Mouse (Mus musculus): Measurements from ENCODE around the gene Nav1. TPM values are rescaled to one million over a fixed set of nuclear protein-coding genes. Genes with fewer than 3 reads are reported as not detected.

The Nav1 gene
- total RNA-seq, 2 experiments from 2014 or later = 33.0 to 36.0 TPM

DNA sequence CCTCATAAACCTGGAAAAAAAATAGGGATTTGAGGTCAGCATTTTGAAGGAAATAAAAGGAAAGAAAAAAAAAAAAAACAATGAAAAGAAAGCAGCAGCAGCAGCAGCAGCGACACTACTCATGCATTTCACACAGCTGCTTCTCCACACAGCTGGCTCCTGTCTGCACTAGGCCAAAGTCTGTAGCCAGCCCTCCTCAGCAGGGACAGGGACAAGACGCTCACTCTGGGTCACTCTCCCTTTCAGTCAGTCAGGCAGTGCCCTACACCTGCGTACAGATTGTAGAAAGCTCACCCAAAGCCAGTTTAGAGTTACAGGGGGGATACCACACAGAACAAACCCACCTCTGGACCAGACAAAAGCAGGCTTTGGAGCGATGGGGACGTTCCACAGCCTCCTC lies 149.2 kb downstream of the Nav1 start:
- DNase-seq (ENCODE audit: low spot score in 2 of 2) = no peak

DNA sequence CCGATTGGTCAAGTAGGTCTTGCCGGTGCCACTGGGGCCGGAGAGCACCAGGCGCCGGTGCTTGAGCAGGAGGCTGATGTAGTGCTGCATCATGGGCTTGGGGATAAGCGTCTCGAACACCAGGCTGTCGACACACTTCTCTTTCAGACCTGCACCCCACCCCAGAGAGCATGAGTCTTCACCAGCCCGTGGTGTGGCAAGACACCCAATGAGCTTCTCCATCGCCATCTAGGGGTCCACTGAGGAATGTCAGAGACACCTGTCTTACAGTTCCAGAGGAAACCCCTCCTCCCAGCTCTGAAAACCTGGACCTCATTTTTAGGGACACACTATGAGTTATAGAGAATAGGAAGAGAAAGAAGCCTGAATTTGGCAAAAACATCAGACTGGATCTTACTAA lies 154.8 kb downstream of the Nav1 start:
- no peak for DNase-seq (ENCODE audit: low spot score in 2 of 2)

DNA sequence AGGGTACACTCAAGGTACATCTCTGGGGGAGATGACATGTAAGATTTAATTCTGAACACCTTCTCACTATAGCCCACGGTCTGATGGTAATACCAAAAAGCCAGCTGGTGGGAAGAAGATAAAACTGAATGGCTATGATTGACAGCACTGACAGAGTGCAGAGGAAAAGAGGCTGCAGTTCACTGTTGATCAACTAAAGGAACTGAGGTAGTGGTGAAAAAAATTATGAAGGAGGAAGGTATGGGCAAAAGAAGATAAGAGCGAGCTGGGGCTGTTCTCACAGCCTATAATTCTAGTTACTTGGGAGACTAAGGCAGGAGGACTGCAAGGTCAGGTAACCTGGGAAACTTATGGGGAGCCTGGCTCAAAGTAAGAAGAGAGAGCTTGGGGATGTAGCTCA lies 155.7 kb downstream of the Nav1 start:
- DNase-seq (ENCODE audit: low spot score in 2 of 2) = no peak

DNA sequence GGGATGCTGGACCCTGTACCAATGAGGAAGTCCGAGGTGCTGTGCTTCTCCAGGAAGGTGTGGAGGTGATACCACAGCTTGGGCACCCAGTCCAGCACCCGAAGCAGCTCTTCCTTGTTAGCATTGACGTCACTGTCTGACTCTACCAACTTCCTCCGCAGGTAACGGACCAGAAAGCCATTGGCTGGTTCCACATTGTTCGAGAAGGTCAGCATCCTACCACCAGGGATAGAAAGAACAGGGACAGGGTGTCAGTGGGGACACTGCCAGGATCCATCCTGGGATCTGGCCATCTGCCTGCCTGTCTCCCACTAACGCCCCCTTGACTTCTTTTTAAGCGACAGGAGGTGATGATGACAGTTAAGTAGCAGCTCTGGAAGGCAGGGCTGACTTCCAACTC lies 157.2 kb downstream of the Nav1 start:
- DNase-seq (ENCODE audit: low spot score in 2 of 2) = no peak

DNA sequence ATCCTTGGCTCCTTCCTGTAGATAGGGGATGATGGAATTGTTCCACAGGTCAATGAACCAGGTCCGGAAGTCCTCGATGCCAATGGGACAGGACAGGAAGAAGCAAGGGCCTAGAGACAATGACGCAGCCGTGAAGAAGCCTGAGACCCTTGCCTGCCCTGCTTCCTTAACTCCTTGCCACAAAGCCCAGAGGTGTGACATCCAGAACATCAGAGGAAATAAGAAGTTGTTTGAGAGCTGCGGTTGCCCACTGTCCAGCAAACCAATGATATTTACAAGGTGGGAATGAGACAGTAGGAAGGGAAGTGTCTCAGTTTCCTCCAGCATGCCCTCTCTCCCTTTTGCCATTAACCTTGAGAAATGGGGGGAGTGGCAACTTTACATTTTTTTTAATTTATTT lies 158.2 kb downstream of the Nav1 start:
- no peak for DNase-seq (ENCODE audit: low spot score in 2 of 2)

DNA sequence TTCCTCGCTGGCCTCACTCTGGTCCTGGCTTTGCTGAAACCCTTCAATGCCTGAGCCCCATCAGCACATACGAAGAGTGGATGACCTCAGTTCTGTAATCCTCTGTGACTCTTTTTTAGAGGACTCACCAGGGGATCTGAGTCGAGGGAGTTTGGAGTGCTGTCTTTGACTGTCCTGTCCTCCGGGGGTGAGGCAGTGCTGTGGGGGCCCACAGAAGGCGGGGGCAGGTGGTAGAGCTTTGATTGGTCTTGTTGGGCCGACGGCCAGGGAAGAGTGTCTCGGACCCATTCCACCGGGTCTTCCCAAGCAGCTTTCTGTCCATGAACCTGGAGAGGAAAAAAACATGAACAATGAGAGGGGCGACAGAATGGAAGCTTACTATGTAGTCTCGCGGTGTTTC lies 163.6 kb downstream of the Nav1 start:
- DNase-seq (ENCODE audit: low spot score in 2 of 2) = no peak

DNA sequence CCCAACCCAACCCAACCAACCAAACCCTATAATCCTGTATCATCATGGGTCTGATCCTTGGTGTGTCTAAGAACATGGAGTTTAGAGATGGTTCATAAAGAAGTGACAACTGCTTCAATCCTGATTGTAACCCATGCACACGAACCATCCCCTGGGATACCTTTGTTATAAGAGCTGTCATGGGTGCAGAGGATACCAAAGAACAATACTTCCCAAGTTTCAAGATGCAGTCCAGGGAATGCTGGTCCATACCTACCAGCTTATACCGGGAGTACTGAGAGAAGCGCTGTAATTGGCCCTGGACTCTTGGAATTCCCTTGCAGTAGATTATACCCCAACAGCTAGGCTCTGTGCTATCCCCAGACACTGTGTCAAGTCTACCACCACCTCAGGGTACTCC lies 165.2 kb downstream of the Nav1 start:
- no peak for DNase-seq (ENCODE audit: low spot score in 2 of 2)

DNA sequence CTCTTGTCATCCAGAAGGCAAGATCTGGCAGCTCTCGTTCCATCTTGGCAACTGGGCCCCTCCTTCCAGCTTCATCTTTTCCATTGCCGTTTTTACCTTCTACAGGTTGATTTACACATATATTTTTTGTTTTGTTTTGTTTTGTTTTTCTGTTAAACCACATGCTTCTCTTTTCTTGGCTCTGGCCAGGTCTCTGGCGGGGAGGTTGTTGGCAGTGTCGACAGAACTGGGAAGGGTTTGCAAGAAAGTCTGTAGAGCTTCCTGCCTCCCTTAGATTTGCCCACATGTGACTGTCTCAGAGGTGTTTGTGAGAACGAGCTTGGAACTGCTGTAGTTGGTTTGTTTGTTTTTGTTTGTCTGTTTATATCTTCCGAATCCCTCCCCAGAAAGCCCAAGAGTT lies 166.1 kb downstream of the Nav1 start:
- no peak for DNase-seq (ENCODE audit: low spot score in 2 of 2)

DNA sequence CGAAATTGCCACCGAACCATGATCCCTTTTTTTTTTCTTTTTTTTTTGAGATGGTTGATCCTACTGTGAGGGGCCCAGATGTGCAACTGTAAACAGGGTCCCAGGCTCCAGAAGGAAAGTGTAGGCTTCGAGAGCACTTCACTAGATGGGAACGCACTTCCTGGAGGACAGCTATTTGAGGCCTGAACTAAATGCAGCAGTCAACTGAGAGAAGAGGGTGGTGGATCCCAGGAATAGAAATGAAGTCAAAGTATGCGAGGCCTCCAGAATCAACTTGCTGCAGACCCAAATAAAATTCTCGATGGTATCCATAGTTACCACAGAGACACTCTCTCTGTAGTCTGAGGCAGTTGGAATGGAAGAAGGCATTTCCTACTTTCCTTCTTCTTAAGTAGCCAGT lies 168.3 kb downstream of the Nav1 start:
- no peak for DNase-seq (ENCODE audit: low spot score in 2 of 2)

DNA sequence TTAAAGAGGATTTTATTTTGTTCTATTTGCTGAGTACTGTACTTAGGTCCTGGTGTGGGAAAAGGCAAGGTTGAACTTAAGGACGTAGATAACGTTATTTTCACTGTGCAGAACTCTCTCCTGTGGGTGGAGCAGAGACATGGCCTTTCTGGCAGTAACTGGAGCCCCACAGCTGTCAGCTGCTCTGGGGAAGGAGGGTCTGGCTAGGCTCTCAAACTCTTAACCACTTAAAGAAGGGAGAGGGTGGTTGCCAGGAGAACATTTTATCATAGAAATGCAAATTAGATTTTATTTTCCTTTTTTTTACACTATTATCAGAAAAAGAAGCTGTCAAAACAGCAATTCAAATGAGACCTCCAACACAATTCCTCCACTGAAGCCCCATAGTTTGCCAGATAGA lies 171.3 kb downstream of the Nav1 start:
- peak in 1 of 2 experiments; percentile 36 for DNase-seq (ENCODE audit: low spot score in 2 of 2)

DNA sequence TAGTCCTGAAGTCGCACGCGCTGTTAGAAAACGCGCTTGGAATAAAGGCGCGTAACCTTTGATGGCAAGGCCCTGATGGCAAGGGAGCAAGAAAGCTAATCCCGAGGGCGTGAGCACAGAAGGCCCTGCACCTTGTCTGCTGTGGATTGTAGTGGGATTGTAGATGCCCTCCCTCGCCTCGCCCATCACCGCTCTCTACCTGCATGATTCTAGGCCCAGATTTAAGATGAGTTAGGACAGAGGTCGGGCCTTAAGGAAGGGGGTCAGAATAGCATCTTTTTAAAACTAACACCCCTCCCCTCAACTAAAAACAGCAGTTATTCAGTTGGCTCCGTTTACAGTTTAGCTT lies 176.5 kb downstream of the Nav1 start:
- DNase-seq (ENCODE audit: low spot score in 2 of 2) = no peak

DNA sequence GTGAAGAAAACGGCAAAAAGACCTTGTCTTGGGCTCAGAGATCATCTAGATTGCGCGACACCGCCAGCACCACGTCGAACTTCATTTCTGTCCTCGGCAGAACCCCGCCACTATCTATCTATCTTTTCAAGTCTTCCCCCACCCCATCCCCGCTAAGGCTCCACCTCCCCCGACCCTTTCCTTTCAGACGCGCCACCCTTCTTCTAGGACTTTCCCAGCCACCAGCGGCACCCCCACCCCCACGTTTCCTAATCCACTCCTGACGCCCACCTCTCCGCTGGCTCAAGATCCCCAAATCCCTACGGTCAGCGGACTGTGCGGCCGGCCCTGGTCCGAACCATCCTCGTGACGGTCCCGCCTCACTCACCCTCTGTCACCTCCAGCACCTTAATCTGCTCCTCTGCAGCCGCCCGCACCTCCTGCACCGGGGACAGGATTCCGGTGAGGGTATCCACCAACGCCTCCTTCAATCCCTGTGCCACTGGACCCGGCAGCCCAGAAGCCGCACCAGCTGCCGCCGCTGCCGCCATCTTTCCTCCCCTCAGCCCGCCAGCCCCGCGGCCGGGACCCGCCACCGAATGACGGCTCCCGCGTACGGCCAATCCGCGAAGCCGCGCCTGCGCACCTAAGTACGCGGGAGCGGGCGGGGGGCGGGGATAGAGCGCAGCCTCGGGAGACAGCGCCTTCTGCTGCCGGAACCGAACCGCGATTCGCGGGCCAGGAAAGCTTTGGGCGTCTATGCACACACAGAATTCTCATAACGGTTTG lies 177.0 kb downstream of the Nav1 start, which contains the start of gene Ipo9:
Ipo9 (minus strand) TSS at position 599 of the 768 bp plus-strand sequence.
- peak; percentile 92 to 94 for DNase-seq (ENCODE audit: low spot score in 2 of 2)

DNA sequence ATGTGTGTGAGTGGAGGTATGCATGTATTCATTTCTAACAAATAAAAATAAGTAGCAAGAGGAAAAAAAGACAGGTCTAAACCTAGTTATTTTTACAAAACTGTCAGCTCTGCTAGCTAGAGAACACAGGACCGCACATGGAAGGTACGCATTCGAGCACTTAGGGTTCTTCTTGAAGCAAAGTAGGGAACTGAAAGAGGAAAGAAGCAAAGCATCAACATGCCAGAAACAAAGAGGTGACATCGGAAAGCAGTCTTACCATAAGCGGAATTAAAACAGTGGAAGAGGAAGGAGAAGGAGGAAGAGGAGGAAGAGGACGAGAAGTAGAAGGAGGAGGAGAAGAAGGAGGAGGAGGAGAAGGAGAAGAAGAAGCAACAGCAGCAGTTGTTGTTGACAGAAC lies 179.7 kb downstream of the Nav1 start:
- no peak for DNase-seq (ENCODE audit: low spot score in 2 of 2)

DNA sequence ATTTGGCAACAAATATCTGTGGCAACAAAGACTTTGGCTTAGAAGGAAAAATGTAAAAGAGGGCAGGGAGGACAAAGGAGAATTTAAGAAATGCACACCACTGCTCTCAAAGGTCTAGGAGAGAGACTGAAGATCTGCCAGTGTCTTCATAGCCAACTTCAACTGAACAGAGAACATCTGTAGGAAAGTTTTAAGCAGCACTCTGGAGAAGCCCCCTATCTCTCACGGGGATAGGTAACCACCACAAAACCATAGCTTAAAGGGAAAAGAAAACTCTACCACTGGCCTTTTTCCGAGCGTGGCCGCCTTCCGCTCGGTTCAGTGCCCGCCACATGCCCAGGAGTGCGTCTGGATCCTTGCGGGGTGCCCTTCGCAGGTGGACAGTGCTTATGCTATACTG lies 180.4 kb downstream of the Nav1 start:
- no peak for DNase-seq (ENCODE audit: low spot score in 2 of 2)

DNA sequence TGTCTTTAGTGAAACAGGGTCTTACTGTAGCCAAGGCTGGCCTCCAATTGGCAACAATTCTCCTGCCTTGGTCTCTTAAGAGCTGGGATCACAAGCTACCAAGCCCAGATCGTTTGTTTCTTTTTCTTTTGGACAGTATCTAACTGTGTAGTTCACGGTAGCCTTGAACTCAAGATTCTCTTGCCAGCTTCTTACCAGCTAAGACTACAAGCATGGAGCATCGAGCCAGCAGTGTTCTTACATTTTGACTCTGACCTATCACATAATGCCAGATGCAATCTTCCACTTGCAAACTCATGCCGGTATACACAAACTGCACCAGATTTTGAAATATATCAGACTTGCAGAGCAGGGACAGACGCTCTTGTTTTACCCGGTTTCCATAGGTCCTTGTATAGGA lies 184.3 kb downstream of the Nav1 start:
- no peak for DNase-seq (ENCODE audit: low spot score in 2 of 2)

DNA sequence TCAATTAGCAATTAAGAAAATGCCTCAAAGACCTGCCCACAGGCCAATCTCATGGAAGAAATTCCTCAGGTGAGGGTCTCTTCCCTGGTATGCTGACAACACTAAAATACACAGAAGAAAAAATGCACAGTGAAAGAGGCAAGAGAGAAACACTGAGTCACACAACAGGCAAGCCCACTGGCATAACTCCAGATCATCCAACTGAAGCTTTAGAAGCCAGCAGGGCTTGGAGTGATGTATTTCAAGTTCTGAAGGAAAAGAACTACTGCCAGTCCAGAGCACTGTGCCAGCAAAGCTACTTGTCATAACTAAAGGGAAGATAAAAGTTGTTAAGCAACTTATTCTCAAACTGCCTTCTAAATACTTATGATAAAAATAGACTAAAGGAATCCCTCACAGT lies 193.1 kb downstream of the Nav1 start:
- no peak for DNase-seq (ENCODE audit: low spot score in 2 of 2)

DNA sequence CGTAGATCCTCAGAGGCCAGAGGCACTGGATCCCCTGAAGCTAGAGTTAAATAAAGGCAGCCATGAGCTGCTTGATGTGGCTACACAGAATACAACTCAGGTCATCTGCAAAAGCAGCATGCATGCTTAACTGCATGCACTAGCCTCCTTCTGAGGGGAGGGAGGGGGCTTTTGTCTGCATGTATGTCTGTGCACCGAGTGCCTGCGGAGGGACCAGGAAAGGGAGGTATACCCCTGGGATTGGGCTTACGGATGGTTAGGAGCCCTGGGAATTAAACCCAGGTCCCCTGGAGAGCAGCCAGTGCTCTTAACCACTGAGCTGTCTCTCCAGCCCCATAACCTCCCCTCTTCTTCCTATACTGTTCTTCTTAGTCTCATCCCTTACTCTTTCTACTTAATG lies 195.0 kb downstream of the Nav1 start:
- no peak for DNase-seq (ENCODE audit: low spot score in 2 of 2)

DNA sequence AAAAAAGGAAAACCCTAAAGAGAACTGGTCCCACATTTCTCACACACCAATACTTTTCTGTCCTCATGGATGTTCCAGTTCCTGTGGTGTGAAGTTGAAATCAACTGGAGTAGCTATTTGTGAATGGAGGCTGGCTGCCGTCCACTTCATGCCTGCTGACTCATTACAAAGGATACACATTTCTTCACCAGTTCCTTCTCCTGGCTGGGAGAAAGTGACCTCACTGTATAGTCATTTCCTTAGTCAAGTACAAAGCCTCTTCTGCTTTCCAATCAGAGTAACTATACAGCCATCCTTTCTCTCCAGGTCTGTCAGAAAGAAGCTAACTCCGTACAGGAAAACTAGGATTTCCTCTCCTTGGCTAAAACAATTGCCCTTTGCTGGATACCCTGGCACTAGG lies 196.1 kb downstream of the Nav1 start:
- peak in 1 of 2 experiments; percentile 24 for DNase-seq (ENCODE audit: low spot score in 2 of 2)

DNA sequence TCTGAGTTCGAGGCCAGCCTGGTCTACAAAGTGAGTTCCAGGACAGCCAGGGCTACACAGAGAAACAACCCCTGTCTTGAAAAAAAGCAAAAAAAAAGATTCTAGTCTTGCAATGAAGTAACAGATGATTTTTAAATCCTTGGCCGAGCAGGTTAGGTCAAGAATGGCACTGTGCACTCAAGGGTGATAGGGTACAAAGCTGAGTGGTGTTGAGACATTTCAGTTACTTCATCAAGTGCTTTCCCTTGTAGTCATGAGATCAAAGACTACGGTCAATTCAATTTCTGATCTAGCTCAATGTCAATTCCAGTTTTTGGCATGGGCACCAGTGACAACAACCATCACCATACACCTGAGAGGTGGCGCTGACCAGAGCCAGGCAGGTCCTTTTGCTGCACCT lies 198.1 kb downstream of the Nav1 start:
- no peak for DNase-seq (ENCODE audit: low spot score in 2 of 2)

DNA sequence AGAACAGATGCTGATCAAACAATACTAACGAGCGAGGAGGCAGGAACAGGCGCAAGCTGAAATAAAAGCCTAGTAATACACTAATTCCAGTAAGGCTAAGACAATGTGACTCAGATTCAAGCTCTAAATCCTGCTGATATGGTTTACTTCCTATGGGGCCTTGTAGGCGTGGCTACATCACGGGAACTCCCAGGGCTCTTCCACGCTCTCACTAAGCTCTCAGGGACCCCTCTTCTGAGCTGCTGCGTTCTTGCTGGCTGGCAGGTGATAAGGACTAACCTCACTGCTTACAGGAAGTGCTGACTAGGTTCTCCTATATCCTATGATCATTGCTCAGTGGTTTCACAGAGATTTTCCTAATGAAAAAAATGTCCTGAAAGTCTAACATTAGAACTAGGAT lies 201.7 kb downstream of the Nav1 start:
- no peak for DNase-seq (ENCODE audit: low spot score in 2 of 2)

DNA sequence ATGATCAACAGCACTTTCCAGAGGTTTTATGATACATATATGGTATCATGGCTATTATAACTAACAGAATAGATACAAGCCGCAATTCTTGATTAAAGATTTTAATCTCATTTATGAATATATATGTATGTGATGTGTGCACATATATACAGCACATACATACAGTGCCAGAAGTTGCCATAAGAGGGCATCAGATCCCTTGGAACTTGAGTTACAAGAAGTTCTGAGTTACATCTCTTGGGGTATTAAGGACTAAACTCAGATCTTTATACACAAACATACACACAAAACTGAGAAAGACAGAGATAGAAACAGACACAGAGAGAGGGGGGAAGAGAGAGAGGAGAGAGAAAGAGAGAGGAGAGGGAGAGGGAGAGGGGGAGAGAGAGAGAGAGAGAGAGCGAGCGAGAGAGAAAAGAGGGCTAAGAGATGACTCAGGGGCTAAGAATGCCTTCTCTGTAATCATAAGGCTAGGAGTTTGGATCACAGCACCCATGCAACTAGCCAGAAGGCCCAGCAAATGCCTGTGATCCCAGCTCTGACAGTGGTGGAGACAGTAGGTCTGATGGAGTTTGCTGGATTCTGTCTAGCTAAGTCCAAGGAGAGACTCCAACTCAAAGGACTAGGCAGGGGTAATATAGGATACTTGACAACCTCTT lies 205.5 kb downstream of the Nav1 start:
- no peak for DNase-seq (ENCODE audit: low spot score in 2 of 2)

DNA sequence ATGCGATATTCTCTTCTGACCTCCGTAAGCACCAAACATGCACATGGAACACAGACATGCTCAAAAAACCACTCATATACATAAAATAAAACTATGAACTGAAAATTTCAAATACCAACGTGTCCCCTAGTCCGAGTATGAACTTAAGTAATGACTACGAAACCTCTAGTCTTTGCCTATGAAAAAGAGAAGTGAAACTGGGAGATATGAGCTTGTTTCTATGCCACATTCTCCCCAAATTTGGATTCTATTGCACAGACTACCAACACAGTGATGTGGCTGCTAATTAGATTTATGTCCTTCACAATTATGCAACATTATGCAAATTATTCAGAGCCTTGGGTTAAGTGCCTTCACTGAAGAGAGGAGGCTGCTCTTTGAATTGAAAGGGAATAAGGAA lies 207.6 kb downstream of the Nav1 start:
- DNase-seq (ENCODE audit: low spot score in 2 of 2) = no peak

DNA sequence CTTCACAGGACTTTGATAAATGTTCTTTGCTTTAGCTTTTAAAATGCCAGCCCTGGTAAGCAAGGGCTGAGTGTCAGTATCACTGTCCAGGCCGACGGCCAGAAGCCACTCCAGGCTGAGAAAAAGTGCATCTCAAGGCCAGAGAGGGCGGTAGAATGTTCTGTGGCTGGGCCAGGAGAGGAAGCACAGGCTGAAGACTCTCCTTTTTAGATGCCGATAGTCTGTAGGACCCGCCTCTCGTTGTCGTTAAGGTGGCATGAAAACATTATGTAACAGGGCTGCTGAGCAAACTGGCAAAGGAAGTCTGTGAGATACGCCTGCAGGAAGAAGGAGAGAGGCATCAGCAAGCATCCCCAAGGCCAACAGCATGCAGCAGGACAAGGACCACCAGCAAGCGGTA lies 221.9 kb downstream of the Nav1 start:
- DNase-seq (ENCODE audit: low spot score in 2 of 2) = no peak

Data from gastrocnemius, postnatal 4 days (tissue).